Mouse (Mus musculus) cerebellum, adult 2 months (tissue): Measurements from ENCODE around the gene Colgalt2. TPM values are rescaled to one million over a fixed set of nuclear protein-coding genes. Genes with fewer than 3 reads are reported as not detected.
"Not testable (repeated sequence)": the region's sequence is repeated elsewhere in the genome, so short reads cannot be mapped to it uniquely, and the experiment has no call there.

Source experiments
- DNase-seq, 2 experiments: peaks; one replicate each; pipeline ENCODE4 v3.0.0; 2021
- H3K27ac ChIP-seq: fragments of 200-500 bp; 2 replicates; pipeline ENCODE4 v1.5.1; 2012; ENCODE audit warnings: low read length, control low read depth, inconsistent platforms; ENCODE audit not compliant: insufficient read depth
- H3K27me3 ChIP-seq: fragments of 200-500 bp; 2 replicates; pipeline ENCODE4 v1.6.1; 2012; ENCODE audit warnings: inconsistent platforms, mild to moderate bottlenecking, low read length, moderate library complexity; ENCODE audit not compliant: control insufficient read depth, insufficient read depth
- H3K4me1 ChIP-seq: fragments of 200-500 bp; 2 replicates; pipeline ENCODE4 v1.6.1; 2011; ENCODE audit warnings: low read length; ENCODE audit not compliant: control insufficient read depth, insufficient read depth
- H3K4me3 ChIP-seq: fragments of 200-500 bp; replicated peaks from 2 replicates; pipeline ENCODE3; 2011; ENCODE audit warnings: mild to moderate bottlenecking, low read depth, low read length, control low read depth; ENCODE audit not compliant: insufficient read depth
- CTCF ChIP-seq: fragments of 200-500 bp; IDR thresholded peaks from 2 replicates; pipeline ENCODE4 v1.5.1; 2011; ENCODE audit warnings: low read depth, mild to moderate bottlenecking, control low read depth, low read length, moderate library complexity, borderline replicate concordance; ENCODE audit not compliant: insufficient read depth
- POLR2A ChIP-seq: fragments of 200-500 bp; IDR thresholded peaks from 2 replicates; pipeline ENCODE4 v1.6.1; 2011; ENCODE audit warnings: low read length, control low read depth, borderline replicate concordance; ENCODE audit not compliant: insufficient read depth
- WGBS: fragments of 180-500 bp; shearing (Covaris S2); methylation state at CpG from one replicate; pipeline ENCODE4 v1.1.7; 2018; 5-methylcytosine and 5-hydroxymethylcytosine counted together
- polyA plus RNA-seq: library from polyadenylated mRNA; depleted of rRNA; stranded (reverse); fragments of >200 nt; gene quantifications from 2 replicates; pipeline ENCODE4 v1.2.3, GENCODE M21; 2012; rRNA removed

Colgalt2 gene
- 2.9 and 3.6 TPM in 2 replicates for polyA plus RNA-seq

DNA sequence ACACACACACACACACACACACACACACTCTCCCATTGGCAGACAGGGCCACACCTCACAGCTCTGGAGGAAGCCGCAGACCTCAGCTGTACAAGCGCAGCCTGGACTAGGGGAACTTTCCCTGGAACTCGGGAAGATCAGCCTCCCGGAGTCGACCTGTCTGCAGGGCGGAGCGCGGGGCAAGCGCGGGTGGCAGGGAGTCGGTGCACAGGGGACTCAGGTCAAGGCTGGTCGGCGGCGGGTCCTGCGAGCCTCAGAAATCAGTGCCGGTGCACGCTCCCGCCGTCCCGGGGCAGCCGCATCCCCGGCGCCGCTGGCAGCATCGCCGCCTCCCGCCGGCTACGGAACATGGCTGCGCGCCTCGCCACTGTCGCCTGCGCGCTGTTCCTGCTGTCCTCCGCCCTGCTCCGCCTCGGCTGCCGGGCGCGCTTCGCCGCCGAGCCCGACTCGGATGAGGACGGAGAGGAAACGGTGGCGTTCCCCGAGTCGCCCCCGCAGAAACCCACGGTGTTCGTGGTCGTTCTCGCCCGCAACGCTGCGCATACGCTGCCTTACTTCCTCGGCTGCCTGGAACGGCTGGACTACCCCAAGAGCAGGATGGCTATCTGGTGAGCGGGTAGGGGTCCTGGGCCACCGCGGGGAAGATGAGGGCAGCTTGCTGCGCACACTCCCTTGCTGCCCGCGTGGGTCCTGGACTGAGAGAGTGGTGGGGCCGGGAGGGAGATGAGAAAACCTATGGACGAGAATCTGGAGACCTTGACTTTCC lies at the start of gene Colgalt2:
TSS of gene Colgalt2 (plus strand) at position 41 of the 766 bp plus-strand sequence.
- under 1% methylated on average over 70 of the region's 70 CpGs for WGBS
- Histone ChIP-seq H3K27ac (no peak within 1 kb of the TSS), H3K4me3 (peak within 1 kb of the TSS; percentile 54), H3K4me1 (no peaks in the 10 kb centered on the region), H3K27me3 (peaks cover 4% of the 10 kb centered on the region; the same call in 1 of the 2 replicates)
- DNase-seq: peak; percentile 46 to 56
- TF ChIP-seq CTCF: no peak
- no peak for TF ChIP-seq POLR2A

- H3K27me3 ChIP-seq: no peaks in the 10 kb centered on the region
- no peak for DNase-seq
- H3K27ac ChIP-seq: no peak overlapping the region
- no peak for TF ChIP-seq POLR2A
- no peak for TF ChIP-seq CTCF
- H3K4me1 ChIP-seq: no peaks in the 10 kb centered on the region
- 73% methylated on average over 4 of the region's 4 CpGs for WGBS
- no peak overlapping the region for H3K4me3 ChIP-seq
Measured at GRCm38 (mm10) chr1:152356721-152357120, 42.9 kb upstream of the Colgalt2 start.

- peak; percentile 59 to 70 for DNase-seq
- H3K4me1 ChIP-seq: peaks cover 8% of the 10 kb centered on the region
- no peak overlapping the region for H3K4me3 ChIP-seq
- WGBS: 29% methylated on average over 13 of the region's 13 CpGs
- H3K27me3 ChIP-seq: no peaks in the 10 kb centered on the region
- no peak overlapping the region; the same call in 1 of the 2 replicates for H3K27ac ChIP-seq
- TF ChIP-seq POLR2A: no peak
- peak; percentile 30; the same call in 1 of the 2 replicates for TF ChIP-seq CTCF
Measured at GRCm38 (mm10) chr1:152368311-152369088, 31.1 kb upstream of the Colgalt2 start.

GRCm38 (mm10) chr1:152369139-152369538 lies 30.5 kb upstream of the Colgalt2 start:
- TF ChIP-seq POLR2A (no peak), CTCF (peak; percentile 95)
- peak; percentile 75 to 76 for DNase-seq
- WGBS: 20% methylated on average over 4 of the region's 4 CpGs

DNA sequence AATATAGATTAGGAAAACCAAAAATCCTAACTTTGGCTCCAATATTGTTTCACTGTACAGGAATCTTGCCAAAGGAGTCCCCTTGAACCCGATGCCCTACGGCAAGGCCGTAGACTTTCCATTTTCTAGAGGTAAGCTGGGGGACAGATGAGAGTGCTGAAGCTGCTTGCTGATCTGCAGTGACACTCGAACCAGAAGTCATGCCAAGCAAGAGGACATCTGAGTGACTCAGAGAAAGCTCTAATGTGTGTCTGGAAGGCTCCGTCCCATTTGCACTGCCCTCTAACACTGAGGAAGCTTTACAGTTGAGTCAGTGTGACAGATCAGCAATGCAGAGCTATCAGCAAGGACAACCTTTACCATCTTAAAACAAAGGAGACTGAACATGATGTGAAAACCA lies 21.3 kb upstream of the Colgalt2 start:
- no peak for DNase-seq
- TF ChIP-seq POLR2A (no peak), CTCF (no peak)
- H3K4me1 ChIP-seq: no peaks in the 10 kb centered on the region
- 83% methylated on average over 5 of the region's 5 CpGs for WGBS
- H3K27me3 ChIP-seq: no peaks in the 10 kb centered on the region
- H3K27ac ChIP-seq: no peak overlapping the region
- H3K4me3 ChIP-seq: no peak overlapping the region

More at GRCm38 (mm10) chr1:152369139-152369538, 30.5 kb upstream of the Colgalt2 start:
- Histone ChIP-seq H3K27ac (no peak overlapping the region), H3K4me1 (peaks cover 8% of the 10 kb centered on the region), H3K4me3 (no peak overlapping the region), H3K27me3 (no peaks in the 10 kb centered on the region)

GRCm38 (mm10) chr1:152384589-152384988 lies 15.0 kb upstream of the Colgalt2 start:
- WGBS: 94% methylated on average over 1 of the region's 1 CpGs
- TF ChIP-seq CTCF: no peak
- no peak for TF ChIP-seq POLR2A
- Histone ChIP-seq H3K27ac (no peak overlapping the region), H3K4me1 (no peaks in the 10 kb centered on the region), H3K4me3 (no peak overlapping the region), H3K27me3 (no peaks in the 10 kb centered on the region)
- no peak for DNase-seq

DNA sequence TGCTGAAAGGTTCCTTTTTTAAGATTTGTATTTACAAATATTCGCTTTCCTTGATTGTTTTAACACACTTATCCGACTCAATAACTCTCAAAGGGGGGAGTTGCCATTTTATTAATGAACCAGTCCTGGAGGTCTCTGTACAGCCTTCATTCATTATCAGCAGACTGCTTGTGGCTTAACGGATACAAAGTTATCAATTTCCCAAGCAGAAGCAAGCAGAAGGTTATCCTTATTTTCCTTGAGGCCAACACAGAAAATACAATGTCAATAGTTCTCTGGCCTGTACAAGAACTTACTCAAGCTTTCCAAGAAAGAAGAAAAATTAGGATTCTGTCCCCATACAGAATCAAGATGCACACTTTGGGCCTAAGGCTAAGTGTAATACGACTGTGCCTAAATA lies 13.9 kb upstream of the Colgalt2 start:
- H3K4me1 ChIP-seq, H3K27ac ChIP-seq, DNase-seq, H3K27me3 ChIP-seq: not testable (repeated sequence)
- peak overlapping the region; percentile 90 for H3K4me3 ChIP-seq
- WGBS: 23% methylated on average over 2 of the region's 4 CpGs

- TF ChIP-seq POLR2A: peak; percentile 59
- no peak for TF ChIP-seq CTCF
- H3K27ac ChIP-seq: no peak within 1 kb of the TSS; the same call in 1 of the 2 replicates
- peak within 1 kb of the TSS; percentile 90 for H3K4me3 ChIP-seq
- H3K27me3 ChIP-seq: no peaks in the 10 kb centered on the region
- DNase-seq: peak; percentile 88 to 92
- WGBS: under 1% methylated on average over 57 of the region's 57 CpGs
- H3K4me1 ChIP-seq: no peaks in the 10 kb centered on the region
Measured at GRCm38 (mm10) chr1:152386188-152386835, 13.3 kb upstream of the Colgalt2 start, which contains the start of gene Tsen15. TSS of gene Tsen15 (minus strand) at chr1:152386688.
